Mouse (Mus musculus) kidney, embryonic 16.5 days (tissue): ENCODE measurements around the gene Fcamr. TPM values are rescaled to one million over a fixed set of nuclear protein-coding genes. Genes with fewer than 3 reads are reported as not detected.

ENCODE experiments used
- ATAC-seq: fragments of 200-750 bp; cut with Nextera tagmentation; 2 replicates; pipeline ENCODE4 v1.8.0; 2017; ENCODE audit warnings: moderate TSS enrichment; ENCODE audit not compliant: low FRiP score, low TSS enrichment
- H3K27ac ChIP-seq: fragments of 300-500 bp; sonication (generic); 2 replicates; pipeline ENCODE4 v1.5.1; 2014; ENCODE audit warnings: low read length
- H3K27me3 ChIP-seq: fragments of 300-500 bp; sonication (generic); 2 replicates; pipeline ENCODE4 v1.6.1; 2014; ENCODE audit warnings: low read length, control low read depth, mixed read lengths; ENCODE audit not compliant: insufficient read depth
- H3K36me3 ChIP-seq: fragments of 300-500 bp; sonication (generic); 2 replicates; pipeline ENCODE4 v1.6.1; 2014; ENCODE audit warnings: low read length, control low read depth, mixed read lengths; ENCODE audit not compliant: insufficient read depth
- H3K4me1 ChIP-seq: fragments of 300-500 bp; sonication (generic); 2 replicates; pipeline ENCODE4 v1.6.1; 2014; ENCODE audit warnings: low read length, control low read depth, mixed read lengths; ENCODE audit not compliant: insufficient read depth
- H3K4me2 ChIP-seq: fragments of 300-500 bp; sonication (generic); replicated peaks from 2 replicates; pipeline ENCODE4 v1.6.1; 2014; ENCODE audit warnings: low read depth, low read length
- H3K4me3 ChIP-seq: fragments of 300-500 bp; sonication (generic); 2 replicates; pipeline ENCODE4 v1.5.1; 2014; ENCODE audit warnings: mild to moderate bottlenecking, low read length
- H3K9ac ChIP-seq: fragments of 300-500 bp; sonication (generic); replicated peaks from 2 replicates; pipeline ENCODE4 v1.6.1; 2014; ENCODE audit warnings: low read length
- H3K9me3 ChIP-seq: fragments of 300-500 bp; sonication (generic); 2 replicates; pipeline ENCODE4 v1.6.1; 2016; ENCODE audit warnings: low read length, control low read depth
- WGBS: fragments of 180-500 bp; shearing (Covaris S2); extraction: QIAGEN DNeasy Blood & Tissue Kit; methylation state at CpG from one replicate; pipeline ENCODE4 v1.1.7; 2014; 5-methylcytosine and 5-hydroxymethylcytosine counted together
- polyA plus RNA-seq: library from polyadenylated mRNA; unstranded; fragments of >200 nt; fragmentation: Nextera tagmentation; extraction: Ambion mirVana; gene quantifications from 2 replicates; pipeline ENCODE4 v1.2.1, GENCODE M21; 2015

Fcamr gene
- polyA plus RNA-seq, 1 experiment from 2014 or later, result not detected

- Histone ChIP-seq H3K4me3 (no peak overlapping the region), H3K36me3 (no peaks in the 10 kb centered on the region), H3K4me2 (no peak overlapping the region), H3K27me3 (no peaks in the 10 kb centered on the region), H3K9me3 (no peaks in the 10 kb centered on the region), H3K27ac (no peak overlapping the region), H3K9ac (no peak overlapping the region), H3K4me1 (peaks cover 9% of the 10 kb centered on the region)
- WGBS, result 56% methylated on average over 7 of the region's 7 CpGs
- ATAC-seq, result no peak
Measured at GRCm38 (mm10) chr1:130841621-130842020, 40.9 kb downstream of the Fcamr start.

GRCm38 (mm10) chr1:130844516-130844915 lies 43.8 kb downstream of the Fcamr start:
- 90% methylated on average over 7 of the region's 7 CpGs for WGBS
- H3K36me3 ChIP-seq, result no peaks in the 10 kb centered on the region
- H3K4me2 ChIP-seq, result no peak overlapping the region
- no peak overlapping the region for H3K9ac ChIP-seq
- peaks cover 9% of the 10 kb centered on the region for H3K4me1 ChIP-seq
- no peaks in the 10 kb centered on the region for H3K27me3 ChIP-seq
- H3K27ac ChIP-seq, result no peak overlapping the region
- no peak for ATAC-seq
- H3K4me3 ChIP-seq, result no peak overlapping the region
- H3K9me3 ChIP-seq, result no peaks in the 10 kb centered on the region

- H3K27me3 ChIP-seq, result no peaks in the 10 kb centered on the region
- H3K27ac ChIP-seq, result no peak overlapping the region
- no peaks in the 10 kb centered on the region for H3K9me3 ChIP-seq
- H3K36me3 ChIP-seq, result no peaks in the 10 kb centered on the region
- ATAC-seq, result no peak
- H3K9ac ChIP-seq, result no peak overlapping the region
- H3K4me1 ChIP-seq, result 0 out of 2 replicates have a peak, but pooled peaks cover 6% of the 10 kb centered on the region
- H3K4me3 ChIP-seq, result no peak overlapping the region
- no peak overlapping the region for H3K4me2 ChIP-seq
- 83% methylated on average over 10 of the region's 10 CpGs for WGBS
Measured at GRCm38 (mm10) chr1:130849530-130850214, 49.0 kb downstream of the Fcamr start.

- H3K27me3 ChIP-seq, result no peaks in the 10 kb centered on the region
- no peak for ATAC-seq
- H3K4me1 ChIP-seq, result 0 out of 2 replicates have a peak, but pooled peaks cover 6% of the 10 kb centered on the region
- H3K36me3 ChIP-seq, result no peaks in the 10 kb centered on the region
- no peak overlapping the region for H3K4me2 ChIP-seq
- no peak overlapping the region for H3K4me3 ChIP-seq
- H3K9me3 ChIP-seq, result no peaks in the 10 kb centered on the region
- no peak overlapping the region for H3K9ac ChIP-seq
- WGBS, result 78% methylated on average over 5 of the region's 5 CpGs
- no peak overlapping the region for H3K27ac ChIP-seq
Measured at GRCm38 (mm10) chr1:130850405-130850804, 49.7 kb downstream of the Fcamr start.

GRCm38 (mm10) chr1:130854819-130855218 lies 54.1 kb downstream of the Fcamr start:
- H3K9ac ChIP-seq, result no peak overlapping the region
- H3K36me3 ChIP-seq, result no peaks in the 10 kb centered on the region
- no peaks in the 10 kb centered on the region for H3K27me3 ChIP-seq
- no peak overlapping the region for H3K4me2 ChIP-seq
- no peaks in the 10 kb centered on the region for H3K9me3 ChIP-seq
- 0 out of 2 replicates have a peak, but pooled peaks cover 6% of the 10 kb centered on the region for H3K4me1 ChIP-seq
- H3K27ac ChIP-seq, result no peak overlapping the region
- no peak overlapping the region for H3K4me3 ChIP-seq
- WGBS, result 84% methylated on average over 9 of the region's 9 CpGs
- ATAC-seq, result peak; percentile 57; the same call in 1 of the 2 replicates

GRCm38 (mm10) chr1:130855723-130856122 lies 55.0 kb downstream of the Fcamr start:
- H3K27ac ChIP-seq, result no peak overlapping the region
- no peak overlapping the region for H3K4me2 ChIP-seq
- no peaks in the 10 kb centered on the region for H3K9me3 ChIP-seq
- no peaks in the 10 kb centered on the region for H3K27me3 ChIP-seq
- no peak overlapping the region for H3K4me3 ChIP-seq
- no peak for ATAC-seq
- no peak overlapping the region for H3K9ac ChIP-seq
- WGBS, result 78% methylated on average over 2 of the region's 2 CpGs
- H3K4me1 ChIP-seq, result 0 out of 2 replicates have a peak, but pooled peaks cover 6% of the 10 kb centered on the region
- H3K36me3 ChIP-seq, result no peaks in the 10 kb centered on the region

- Histone ChIP-seq H3K36me3 (no peaks in the 10 kb centered on the region), H3K27me3 (no peaks in the 10 kb centered on the region), H3K9ac (no peak overlapping the region), H3K9me3 (no peaks in the 10 kb centered on the region), H3K4me2 (no peak overlapping the region), H3K27ac (no peak overlapping the region), H3K4me3 (no peak overlapping the region), H3K4me1 (0 out of 2 replicates have a peak, but pooled peaks cover 6% of the 10 kb centered on the region)
- no peak for ATAC-seq
- WGBS, result 50% methylated on average over 4 of the region's 4 CpGs
Measured at GRCm38 (mm10) chr1:130857456-130857855, 56.8 kb downstream of the Fcamr start.

GRCm38 (mm10) chr1:130864238-130864637 lies 63.5 kb downstream of the Fcamr start:
- H3K27me3 ChIP-seq, result no peaks in the 10 kb centered on the region
- no peak overlapping the region for H3K4me3 ChIP-seq
- WGBS, result 83% methylated on average over 4 of the region's 4 CpGs
- no peaks in the 10 kb centered on the region for H3K36me3 ChIP-seq
- no peaks in the 10 kb centered on the region for H3K4me1 ChIP-seq
- ATAC-seq, result no peak
- H3K4me2 ChIP-seq, result no peak overlapping the region
- H3K9ac ChIP-seq, result no peak overlapping the region
- no peak overlapping the region for H3K27ac ChIP-seq
- no peaks in the 10 kb centered on the region for H3K9me3 ChIP-seq

Other genes with a start within 250 kb of the Fcamr start
- not detected in 2 replicates for gene Zp3r, start 171.3 kb upstream of the Fcamr start, polyA plus RNA-seq
- gene C4bp, start 139.3 kb upstream of the Fcamr start, polyA plus RNA-seq, result 0.94 and 2.7 TPM in 2 replicates
- not detected in 2 replicates for gene Gm29427, start 85.1 kb upstream of the Fcamr start, polyA plus RNA-seq
- gene Yod1, start 83.6 kb upstream of the Fcamr start, polyA plus RNA-seq, result 9.0 and 11.3 TPM in 2 replicates
- 9.5 and 9.7 TPM in 2 replicates for gene Pfkfb2, start 71.6 kb upstream of the Fcamr start, polyA plus RNA-seq
- gene AA986860, start 68.9 kb upstream of the Fcamr start, polyA plus RNA-seq, result 16.1 TPM in 2 replicates
- gene Pigr, start 25.8 kb downstream of the Fcamr start, polyA plus RNA-seq, result not detected in 2 replicates
- 0.36 TPM in 1 of 2 replicates, not detected in the other for gene Fcmr, start 64.8 kb downstream of the Fcamr start, polyA plus RNA-seq
- gene Il24, start 86.6 kb downstream of the Fcamr start, polyA plus RNA-seq, result not detected in 2 replicates
- not detected in 2 replicates for gene Il20, start 110.5 kb downstream of the Fcamr start, polyA plus RNA-seq
- gene Il19, start 139.2 kb downstream of the Fcamr start, polyA plus RNA-seq, result 0.17 TPM in 1 of 2 replicates, not detected in the other
- not detected in 2 replicates for gene Il10, start 218.9 kb downstream of the Fcamr start, polyA plus RNA-seq